ENCODE assay signal across 8 mouse cellular contexts in genomic region chr6:87383926-87384691, GRCm38 (mm10). TPM values are rescaled to one million over a fixed set of nuclear protein-coding genes. Genes with fewer than 3 reads are reported as not detected.
DNase-seq lines count a peak whose midpoint lies in the region; ATAC-seq lines count a peak whose summit lies in the region.

No protein-coding gene starts in this region.

- ATAC-seq in heart, embryonic 13.5 days (ENCODE audit: extremely low read depth, insufficient number of reproducible peaks, low FRiP score, low TSS enrichment), result no peak
- peak; percentile 39; the same call in 1 of the 2 replicates for ATAC-seq in forebrain, embryonic 12.5 days (ENCODE audit: low FRiP score)
- ATAC-seq in kidney, embryonic 16.5 days (ENCODE audit: low FRiP score, low TSS enrichment), result peak; percentile 59; the same call in 1 of the 2 replicates
- peak; percentile 32; the same call in 1 of the 2 replicates for ATAC-seq in stomach, embryonic 15.5 days (ENCODE audit: insufficient read depth, low FRiP score, low read depth)

- H3K4me2 ChIP-seq in heart, embryonic 13.5 days, result peak overlapping the region; percentile 69
- peak overlapping the region; percentile 60 for H3K4me2 ChIP-seq in forebrain, embryonic 12.5 days
- peak overlapping the region; percentile 54 for H3K4me2 ChIP-seq in kidney, embryonic 16.5 days (replicated peaks; ENCODE audit: low read depth, low read length)
- H3K4me2 ChIP-seq in stomach, embryonic 15.5 days, result peak overlapping the region; percentile 54

- peak overlapping the region; percentile 40 for H3K4me3 ChIP-seq in heart, embryonic 13.5 days
- H3K4me3 ChIP-seq in forebrain, embryonic 12.5 days (replicated peaks), result peak overlapping the region; percentile 33
- peak overlapping the region; percentile 24 for H3K4me3 ChIP-seq in kidney, embryonic 16.5 days (ENCODE audit: low read length)
- H3K4me3 ChIP-seq in stomach, embryonic 15.5 days (replicated peaks), result peak overlapping the region; percentile 22

- WGBS in heart, embryonic 13.5 days, result 11% methylated on average over 24 of the region's 24 CpGs
- WGBS in forebrain, embryonic 12.5 days, result 8% methylated on average over 24 of the region's 24 CpGs
- WGBS in kidney, embryonic 16.5 days, result 11% methylated on average over 24 of the region's 24 CpGs
- WGBS in stomach, embryonic 15.5 days, result 12% methylated on average over 24 of the region's 24 CpGs

- H3K9ac ChIP-seq in heart, embryonic 13.5 days, result peak overlapping the region; percentile 66; the same call in 1 of the 2 replicates
- H3K9ac ChIP-seq in forebrain, embryonic 12.5 days, result no peak overlapping the region
- peak overlapping the region; percentile 3; the same call in 1 of the 2 replicates for H3K9ac ChIP-seq in kidney, embryonic 16.5 days (replicated peaks; ENCODE audit: low read length)
- no peak overlapping the region for H3K9ac ChIP-seq in stomach, embryonic 15.5 days

- H3K4me1 ChIP-seq in heart, embryonic 13.5 days, result peaks cover 20% of the 10 kb centered on the region
- peaks cover 8% of the 10 kb centered on the region; the same call in 1 of the 2 replicates for H3K4me1 ChIP-seq in forebrain, embryonic 12.5 days
- H3K4me1 ChIP-seq in kidney, embryonic 16.5 days (ENCODE audit: insufficient read depth, low read length), result peaks cover 7% of the 10 kb centered on the region; the same call in 1 of the 2 replicates
- H3K4me1 ChIP-seq in stomach, embryonic 15.5 days, result 0 out of 2 replicates have a peak, but pooled peaks cover 3% of the 10 kb centered on the region

- H3K36me3 ChIP-seq in heart, embryonic 13.5 days, result no peaks in the 10 kb centered on the region
- no peaks in the 10 kb centered on the region for H3K36me3 ChIP-seq in forebrain, embryonic 12.5 days (replicated peaks)
- H3K36me3 ChIP-seq in kidney, embryonic 16.5 days (ENCODE audit: insufficient read depth, low read length), result no peaks in the 10 kb centered on the region
- no peaks in the 10 kb centered on the region for H3K36me3 ChIP-seq in stomach, embryonic 15.5 days

- H3K9me3 ChIP-seq in heart, embryonic 13.5 days, result no peaks in the 10 kb centered on the region
- H3K9me3 ChIP-seq in forebrain, embryonic 12.5 days, result no peaks in the 10 kb centered on the region
- H3K9me3 ChIP-seq in kidney, embryonic 16.5 days (ENCODE audit: low read length), result no peaks in the 10 kb centered on the region
- no peaks in the 10 kb centered on the region for H3K9me3 ChIP-seq in stomach, embryonic 15.5 days

- H3K27me3 ChIP-seq in heart, embryonic 13.5 days (replicated peaks), result peaks cover 92% of the 10 kb centered on the region
- H3K27me3 ChIP-seq in forebrain, embryonic 12.5 days, result peaks cover 20% of the 10 kb centered on the region
- peaks cover 25% of the 10 kb centered on the region for H3K27me3 ChIP-seq in kidney, embryonic 16.5 days (ENCODE audit: insufficient read depth, low read length)
- peaks cover 9% of the 10 kb centered on the region for H3K27me3 ChIP-seq in stomach, embryonic 15.5 days (replicated peaks)

- no peak overlapping the region for H3K27ac ChIP-seq in heart, embryonic 13.5 days (replicated peaks)
- no peak overlapping the region for H3K27ac ChIP-seq in forebrain, embryonic 12.5 days
- H3K27ac ChIP-seq in kidney, embryonic 16.5 days (ENCODE audit: low read length), result no peak overlapping the region
- no peak overlapping the region for H3K27ac ChIP-seq in stomach, embryonic 15.5 days

- DNase-seq in heart, adult 9 months (ENCODE audit: low spot score in 2 of 2), result no peak
- DNase-seq in Muller cell, postnatal 12 days (ENCODE audit: inconsistent ontology term), result peak; percentile 22
- peak; percentile 23 for DNase-seq in lung, postnatal 25 days (ENCODE audit: low spot score)
- no peak for DNase-seq in cerebellum, adult 8-10 months

RNA-seq across cellular contexts. Expression of gene Gkn3, which starts 4.6 kb away (rescaled TPM):
- 0.99 and 1.4 TPM in 2 replicates for polyA plus RNA-seq in heart, embryonic 13.5 days (2015; fragmentation: Nextera tagmentation; extraction: Ambion mirVana)
- polyA plus RNA-seq in forebrain, embryonic 12.5 days (2016; fragmentation: Nextera tagmentation; extraction: Ambion mirVana), result 0.31 TPM in 1 of 2 replicates, not detected in the other
- polyA plus RNA-seq in kidney, embryonic 16.5 days (2015; fragmentation: Nextera tagmentation; extraction: Ambion mirVana), result 0.35 and 0.56 TPM in 2 replicates
- 3.8 and 5.1 TPM in 2 replicates for polyA plus RNA-seq in stomach, embryonic 15.5 days (2015; fragmentation: Nextera tagmentation; extraction: Ambion mirVana)

RNA-seq across cellular contexts. Expression of gene Gkn2, which starts 11.0 kb away (rescaled TPM):
- polyA plus RNA-seq in heart, embryonic 13.5 days (2015; fragmentation: Nextera tagmentation; extraction: Ambion mirVana), result not detected in 2 replicates
- not detected in 2 replicates for polyA plus RNA-seq in forebrain, embryonic 12.5 days (2016; fragmentation: Nextera tagmentation; extraction: Ambion mirVana)
- polyA plus RNA-seq in kidney, embryonic 16.5 days (2015; fragmentation: Nextera tagmentation; extraction: Ambion mirVana), result not detected in 2 replicates
- polyA plus RNA-seq in stomach, embryonic 15.5 days (2015; fragmentation: Nextera tagmentation; extraction: Ambion mirVana), result 2.3 and 4.7 TPM in 2 replicates

RNA-seq across cellular contexts. Expression of gene Gkn1, which starts 33.4 kb away (rescaled TPM):
- polyA plus RNA-seq in heart, embryonic 13.5 days (2015; fragmentation: Nextera tagmentation; extraction: Ambion mirVana), result not detected in 2 replicates
- polyA plus RNA-seq in forebrain, embryonic 12.5 days (2016; fragmentation: Nextera tagmentation; extraction: Ambion mirVana), result not detected in 2 replicates
- polyA plus RNA-seq in kidney, embryonic 16.5 days (2015; fragmentation: Nextera tagmentation; extraction: Ambion mirVana), result not detected in 2 replicates
- 0.68 and 2.3 TPM in 2 replicates for polyA plus RNA-seq in stomach, embryonic 15.5 days (2015; fragmentation: Nextera tagmentation; extraction: Ambion mirVana)

RNA-seq across cellular contexts. Expression of gene Bmp10, which starts 44.7 kb away (rescaled TPM):
- polyA plus RNA-seq in heart, embryonic 13.5 days (2015; fragmentation: Nextera tagmentation; extraction: Ambion mirVana), result 4.2 and 4.8 TPM in 2 replicates
- not detected in 2 replicates for polyA plus RNA-seq in forebrain, embryonic 12.5 days (2016; fragmentation: Nextera tagmentation; extraction: Ambion mirVana)
- polyA plus RNA-seq in kidney, embryonic 16.5 days (2015; fragmentation: Nextera tagmentation; extraction: Ambion mirVana), result not detected in 2 replicates
- not detected in 2 replicates for polyA plus RNA-seq in stomach, embryonic 15.5 days (2015; fragmentation: Nextera tagmentation; extraction: Ambion mirVana)

RNA-seq across cellular contexts. Expression of gene Antxr1, which starts 48.5 kb away (rescaled TPM):
- 3.6 and 4.5 TPM in 2 replicates for polyA plus RNA-seq in heart, embryonic 13.5 days (2015; fragmentation: Nextera tagmentation; extraction: Ambion mirVana)
- 4.2 and 4.3 TPM in 2 replicates for polyA plus RNA-seq in forebrain, embryonic 12.5 days (2016; fragmentation: Nextera tagmentation; extraction: Ambion mirVana)
- 5.2 and 5.5 TPM in 2 replicates for polyA plus RNA-seq in kidney, embryonic 16.5 days (2015; fragmentation: Nextera tagmentation; extraction: Ambion mirVana)
- polyA plus RNA-seq in stomach, embryonic 15.5 days (2015; fragmentation: Nextera tagmentation; extraction: Ambion mirVana), result 8.0 and 9.0 TPM in 2 replicates

Comparison
In these comparisons a context has a peak if more than half of its experiments do, and no peak if none do; other contexts are left out.
1. H3K9ac ChIP-seq: peak in heart, embryonic 13.5 days (single experiment) and kidney, embryonic 16.5 days (single experiment); none in forebrain, embryonic 12.5 days (single experiment) and stomach, embryonic 15.5 days (single experiment).
2. DNase-seq: peak in Muller cell, postnatal 12 days (single experiment) and lung, postnatal 25 days (single experiment); none in heart, adult 9 months (0 of 2) and cerebellum, adult 8-10 months (single experiment).
3. Peak in every context shown above with its lines, with median percentiles within 50 percentile points of each other: H3K4me2 ChIP-seq and H3K4me3 ChIP-seq.